Mouse (Mus musculus): ENCODE data around the gene H2afy2. TPM values are rescaled to one million over a fixed set of nuclear protein-coding genes. Genes with fewer than 3 reads are reported as not detected.
A peak's percentile ranks its signal among the peaks of the same experiment; 100 is the strongest.

Gene H2afy2
- polyA plus RNA-seq (2015; fragmentation: Nextera tagmentation; extraction: Ambion mirVana) = 66.9 and 76.8 TPM in 2 replicates

- Histone ChIP-seq H3K36me3 (ENCODE audit: control insufficient read depth, insufficient read depth, low read length) (no peaks in the 10 kb centered on the region), H3K4me1 (ENCODE audit: control insufficient read depth, insufficient read depth, low read length) (peaks cover 9% of the 10 kb centered on the region; the same call in 1 of the 2 replicates), H3K4me3 (ENCODE audit: low read length) (peak within 1 kb of the TSS; percentile 90), H3K9me3 (ENCODE audit: control insufficient read depth, low read length) (no peaks in the 10 kb centered on the region), H3K27ac (ENCODE audit: low read length) (peak within 1 kb of the TSS; percentile 91), H3K9ac (ENCODE audit: low read depth, low read length) (peak within 1 kb of the TSS; percentile 93), H3K27me3 (replicated peaks; ENCODE audit: control insufficient read depth, insufficient read depth, low read length) (no peaks in the 10 kb centered on the region), H3K4me2 (ENCODE audit: low read depth, low read length) (peak within 1 kb of the TSS; percentile 77)
- WGBS = under 1% methylated on average over 48 of the region's 50 CpGs
- ATAC-seq = peak; percentile 84
Observed at GRCm38 (mm10) chr10:61783621-61784251, at the start of gene H2afy2. Gene H2afy2, minus strand, starts transcription at chr10:61784147.

- no peak overlapping the region for H3K4me3 ChIP-seq (ENCODE audit: low read length)
- no peaks in the 10 kb centered on the region for H3K36me3 ChIP-seq (ENCODE audit: control insufficient read depth, insufficient read depth, low read length)
- H3K9ac ChIP-seq (ENCODE audit: low read depth, low read length) = no peak overlapping the region
- no peaks in the 10 kb centered on the region for H3K27me3 ChIP-seq (replicated peaks; ENCODE audit: control insufficient read depth, insufficient read depth, low read length)
- WGBS = 67% methylated on average over 11 of the region's 11 CpGs
- no peak overlapping the region for H3K4me2 ChIP-seq (ENCODE audit: low read depth, low read length)
- no peak for ATAC-seq
- no peak overlapping the region for H3K27ac ChIP-seq (ENCODE audit: low read length)
- peaks cover 5% of the 10 kb centered on the region; the same call in 1 of the 2 replicates for H3K4me1 ChIP-seq (ENCODE audit: control insufficient read depth, insufficient read depth, low read length)
- H3K9me3 ChIP-seq (ENCODE audit: control insufficient read depth, low read length) = no peaks in the 10 kb centered on the region
Observed at GRCm38 (mm10) chr10:61832713-61833112, 48.8 kb upstream of the H2afy2 start.

GRCm38 (mm10) chr10:61831741-61832140 lies 47.8 kb upstream of the H2afy2 start:
- Histone ChIP-seq H3K4me3 (ENCODE audit: low read length) (no peak overlapping the region), H3K27ac (ENCODE audit: low read length) (no peak overlapping the region), H3K36me3 (ENCODE audit: control insufficient read depth, insufficient read depth, low read length) (no peaks in the 10 kb centered on the region), H3K9ac (ENCODE audit: low read depth, low read length) (no peak overlapping the region), H3K27me3 (replicated peaks; ENCODE audit: control insufficient read depth, insufficient read depth, low read length) (no peaks in the 10 kb centered on the region), H3K4me1 (ENCODE audit: control insufficient read depth, insufficient read depth, low read length) (peaks cover 5% of the 10 kb centered on the region; the same call in 1 of the 2 replicates), H3K9me3 (ENCODE audit: control insufficient read depth, low read length) (no peaks in the 10 kb centered on the region), H3K4me2 (ENCODE audit: low read depth, low read length) (no peak overlapping the region)
- no peak for ATAC-seq
- WGBS = 96% methylated on average over 6 of the region's 6 CpGs

GRCm38 (mm10) chr10:61831251-61831650 lies 47.3 kb upstream of the H2afy2 start:
- Histone ChIP-seq H3K27ac (ENCODE audit: low read length) (no peak overlapping the region), H3K27me3 (replicated peaks; ENCODE audit: control insufficient read depth, insufficient read depth, low read length) (no peaks in the 10 kb centered on the region), H3K4me1 (ENCODE audit: control insufficient read depth, insufficient read depth, low read length) (peaks cover 5% of the 10 kb centered on the region; the same call in 1 of the 2 replicates), H3K9me3 (ENCODE audit: control insufficient read depth, low read length) (no peaks in the 10 kb centered on the region), H3K9ac (ENCODE audit: low read depth, low read length) (no peak overlapping the region), H3K36me3 (ENCODE audit: control insufficient read depth, insufficient read depth, low read length) (no peaks in the 10 kb centered on the region), H3K4me3 (ENCODE audit: low read length) (no peak overlapping the region), H3K4me2 (ENCODE audit: low read depth, low read length) (no peak overlapping the region)
- WGBS = 79% methylated on average over 12 of the region's 12 CpGs
- no peak for ATAC-seq

- Histone ChIP-seq H3K9ac (ENCODE audit: low read depth, low read length) (no peak overlapping the region), H3K4me2 (ENCODE audit: low read depth, low read length) (no peak overlapping the region), H3K36me3 (ENCODE audit: control insufficient read depth, insufficient read depth, low read length) (no peaks in the 10 kb centered on the region), H3K27me3 (replicated peaks; ENCODE audit: control insufficient read depth, insufficient read depth, low read length) (no peaks in the 10 kb centered on the region), H3K4me1 (ENCODE audit: control insufficient read depth, insufficient read depth, low read length) (peaks cover 5% of the 10 kb centered on the region; the same call in 1 of the 2 replicates), H3K9me3 (ENCODE audit: control insufficient read depth, low read length) (no peaks in the 10 kb centered on the region), H3K27ac (ENCODE audit: low read length) (no peak overlapping the region), H3K4me3 (ENCODE audit: low read length) (no peak overlapping the region)
- 33% methylated on average over 9 of the region's 9 CpGs for WGBS
- ATAC-seq = no peak
Observed at GRCm38 (mm10) chr10:61830817-61831216, 46.9 kb upstream of the H2afy2 start.

GRCm38 (mm10) chr10:61829046-61829445 lies 45.1 kb upstream of the H2afy2 start:
- H3K27ac ChIP-seq (ENCODE audit: low read length) = no peak overlapping the region
- WGBS = 59% methylated on average over 4 of the region's 4 CpGs
- no peak overlapping the region for H3K4me3 ChIP-seq (ENCODE audit: low read length)
- H3K27me3 ChIP-seq (replicated peaks; ENCODE audit: control insufficient read depth, insufficient read depth, low read length) = no peaks in the 10 kb centered on the region
- no peaks in the 10 kb centered on the region for H3K9me3 ChIP-seq (ENCODE audit: control insufficient read depth, low read length)
- H3K36me3 ChIP-seq (ENCODE audit: control insufficient read depth, insufficient read depth, low read length) = no peaks in the 10 kb centered on the region
- H3K9ac ChIP-seq (ENCODE audit: low read depth, low read length) = no peak overlapping the region
- H3K4me1 ChIP-seq (ENCODE audit: control insufficient read depth, insufficient read depth, low read length) = peaks cover 5% of the 10 kb centered on the region; the same call in 1 of the 2 replicates
- ATAC-seq = no peak
- H3K4me2 ChIP-seq (ENCODE audit: low read depth, low read length) = no peak overlapping the region

- Histone ChIP-seq H3K27ac (ENCODE audit: low read length) (no peak overlapping the region), H3K9me3 (ENCODE audit: control insufficient read depth, low read length) (no peaks in the 10 kb centered on the region), H3K36me3 (ENCODE audit: control insufficient read depth, insufficient read depth, low read length) (no peaks in the 10 kb centered on the region), H3K4me2 (ENCODE audit: low read depth, low read length) (no peak overlapping the region), H3K9ac (ENCODE audit: low read depth, low read length) (no peak overlapping the region), H3K27me3 (replicated peaks; ENCODE audit: control insufficient read depth, insufficient read depth, low read length) (no peaks in the 10 kb centered on the region), H3K4me3 (ENCODE audit: low read length) (no peak overlapping the region), H3K4me1 (ENCODE audit: control insufficient read depth, insufficient read depth, low read length) (peaks cover 5% of the 10 kb centered on the region; the same call in 1 of the 2 replicates)
- no peak for ATAC-seq
- 89% methylated on average over 32 of the region's 32 CpGs for WGBS
Observed at GRCm38 (mm10) chr10:61827950-61828936, 44.3 kb upstream of the H2afy2 start.

- no peak overlapping the region for H3K4me2 ChIP-seq (ENCODE audit: low read depth, low read length)
- H3K9ac ChIP-seq (ENCODE audit: low read depth, low read length) = no peak overlapping the region
- no peaks in the 10 kb centered on the region for H3K9me3 ChIP-seq (ENCODE audit: control insufficient read depth, low read length)
- WGBS = 45% methylated on average over 16 of the region's 16 CpGs
- no peaks in the 10 kb centered on the region for H3K27me3 ChIP-seq (replicated peaks; ENCODE audit: control insufficient read depth, insufficient read depth, low read length)
- H3K4me1 ChIP-seq (ENCODE audit: control insufficient read depth, insufficient read depth, low read length) = no peaks in the 10 kb centered on the region
- ATAC-seq = no peak
- H3K36me3 ChIP-seq (ENCODE audit: control insufficient read depth, insufficient read depth, low read length) = no peaks in the 10 kb centered on the region
- no peak overlapping the region for H3K4me3 ChIP-seq (ENCODE audit: low read length)
- H3K27ac ChIP-seq (ENCODE audit: low read length) = no peak overlapping the region
Observed at GRCm38 (mm10) chr10:61826753-61827435, 42.9 kb upstream of the H2afy2 start.
